In genomic region chr8:70660273-70660725, GRCm38 (mm10) we compare ENCODE assay signal across 7 mouse cellular contexts. TPM values are rescaled to one million over a fixed set of nuclear protein-coding genes. Genes with fewer than 3 reads are reported as not detected.
A peak's percentile ranks its signal among the peaks of the same experiment; 100 is the strongest.
DNase-seq lines count a peak whose midpoint lies in the region; ATAC-seq and TF ChIP-seq lines count a peak whose summit lies in the region.

TSS of gene Pgpep1 (minus strand) at chr8:70660388.

- peak within 1 kb of the TSS; percentile 82 for H3K4me3 ChIP-seq in gastrocnemius, adult 2 months
- H3K4me3 ChIP-seq in limb, embryonic 13.5 days, result peak within 1 kb of the TSS; percentile 82
- peak within 1 kb of the TSS; percentile 81 for H3K4me3 ChIP-seq in midbrain, embryonic 13.5 days (replicated peaks)

- H3K9me3 ChIP-seq in limb, embryonic 13.5 days, result no peaks in the 10 kb centered on the region
- H3K9me3 ChIP-seq in midbrain, embryonic 13.5 days, result no peaks in the 10 kb centered on the region

- H3K4me2 ChIP-seq in limb, embryonic 13.5 days (replicated peaks), result peak within 1 kb of the TSS; percentile 90
- H3K4me2 ChIP-seq in midbrain, embryonic 13.5 days (replicated peaks), result peak within 1 kb of the TSS; percentile 88

- ATAC-seq in limb, embryonic 13.5 days (ENCODE audit: low FRiP score, low read depth), result peak; percentile 58
- no peak; the same call in none of the 2 replicates for ATAC-seq in midbrain, embryonic 13.5 days

- no peaks in the 10 kb centered on the region for H3K27me3 ChIP-seq in limb, embryonic 13.5 days
- no peaks in the 10 kb centered on the region for H3K27me3 ChIP-seq in midbrain, embryonic 13.5 days

- peak; percentile 96 for DNase-seq in ES-CJ7 (ENCODE audit: low read depth, low spot score)
- DNase-seq in adrenal gland, postnatal 25 days, result no peak
- DNase-seq in gastrocnemius, adult 2 months, result no peak
- peak; percentile 76 for DNase-seq in induced T-regulatory cell, adult 2 months (ENCODE audit: low read depth)
- no peak for DNase-seq in ovary, postnatal 36 days (ENCODE audit: low spot score)

- peak within 1 kb of the TSS; percentile 84 for H3K9ac ChIP-seq in limb, embryonic 13.5 days
- H3K9ac ChIP-seq in midbrain, embryonic 13.5 days (replicated peaks), result peak within 1 kb of the TSS; percentile 91

- peak within 1 kb of the TSS; percentile 88 for H3K27ac ChIP-seq in gastrocnemius, adult 2 months
- peak within 1 kb of the TSS; percentile 67 for H3K27ac ChIP-seq in limb, embryonic 13.5 days
- H3K27ac ChIP-seq in midbrain, embryonic 13.5 days, result peak within 1 kb of the TSS; percentile 65

- no peak for TF ChIP-seq CTCF in gastrocnemius, adult 2 months (IDR thresholded peaks at IDR 0.05)

- intact Hi-C loops in gastrocnemius, adult 2 months (cut with DNase I), result no loop called here

- peaks cover 28% of the 10 kb centered on the region for H3K4me1 ChIP-seq in limb, embryonic 13.5 days
- peaks cover 48% of the 10 kb centered on the region for H3K4me1 ChIP-seq in midbrain, embryonic 13.5 days (replicated peaks)

- H3K36me3 ChIP-seq in limb, embryonic 13.5 days, result peaks cover 23% of the 10 kb centered on the region
- H3K36me3 ChIP-seq in midbrain, embryonic 13.5 days, result 0 out of 2 replicates have a peak, but pooled peaks cover 6% of the 10 kb centered on the region

- 3% methylated on average over 14 of the region's 14 CpGs for WGBS in limb, embryonic 13.5 days
- 4% methylated on average over 14 of the region's 14 CpGs for WGBS in midbrain, embryonic 13.5 days

RNA-seq across cellular contexts. Expression of gene Pgpep1, which starts in this region (rescaled TPM):
- total RNA-seq in adrenal gland, postnatal 25 days (2021), result 98.1 and 129 TPM in 2 replicates
- 10 to 100 TPM in 1 of 2 experiments, 1 to 10 TPM in 1; 9.3 to 22.5 TPM for total RNA-seq in gastrocnemius, adult 2 months (2021)
- polyA plus RNA-seq in limb, embryonic 13.5 days (2015; fragmentation: Nextera tagmentation; extraction: Ambion mirVana), result 68.2 and 71.1 TPM in 2 replicates
- 87.5 and 99.4 TPM in 2 replicates for polyA plus RNA-seq in midbrain, embryonic 13.5 days (2015; fragmentation: Nextera tagmentation; extraction: Ambion mirVana)

Comparison
In these comparisons a context has a peak if more than half of its experiments do, and no peak if none do; other contexts are left out.
1. DNase-seq: peak in ES-CJ7 (single experiment) and induced T-regulatory cell, adult 2 months (single experiment); none in adrenal gland, postnatal 25 days (single experiment), gastrocnemius, adult 2 months (single experiment) and ovary, postnatal 36 days (single experiment).
2. Peak in every context shown above with its lines, with median percentiles within 50 percentile points of each other: H3K27ac ChIP-seq and H3K4me3 ChIP-seq.